Mouse (Mus musculus) liver, embryonic 14.5 days (tissue): ENCODE data around the gene Dtx3l. TPM values are rescaled to one million over a fixed set of nuclear protein-coding genes. Genes with fewer than 3 reads are reported as not detected.
"Not testable (repeated sequence)": the region's sequence is repeated elsewhere in the genome, so short reads cannot be mapped to it uniquely, and the experiment has no call there.

Source experiments
- ATAC-seq: fragments of 200-750 bp; cut with Nextera tagmentation; 2 replicates; pipeline ENCODE4 v1.8.0; 2017; ENCODE audit warnings: moderate number of reproducible peaks, mild to moderate bottlenecking, moderate library complexity; ENCODE audit not compliant: insufficient read depth
- DNase-seq, 3 experiments: peaks; one replicate each; pipeline ENCODE4 v3.0.0-alpha.2; 2012 to 2013; ENCODE audit warnings: low read depth in 3 of 3, low spot score in 3 of 3
- H3K27ac ChIP-seq: fragments of 300-500 bp; sonication (generic); 2 replicates; pipeline ENCODE4 v1.5.1; 2014; ENCODE audit warnings: moderate library complexity, mild to moderate bottlenecking, control low read depth, inconsistent platforms
- H3K27me3 ChIP-seq: fragments of 300-500 bp; sonication (generic); 2 replicates; pipeline ENCODE4 v1.6.1; 2014; ENCODE audit warnings: mild to moderate bottlenecking, low read length, moderate library complexity; ENCODE audit not compliant: control insufficient read depth, insufficient read depth
- H3K36me3 ChIP-seq: fragments of 300-500 bp; sonication (generic); replicated peaks from 2 replicates; pipeline ENCODE4 v1.6.1; 2014; ENCODE audit warnings: low read depth; ENCODE audit not compliant: control insufficient read depth, insufficient read depth
- H3K4me1 ChIP-seq, 2 experiments: fragments of 200-500 bp in 1 of 2; fragments of 300-500 bp in 1 of 2; sonication (generic) in 1 of 2; replicated peaks; 2 replicates each; pipeline ENCODE4 v1.6.1; 2012 to 2014; ENCODE audit warnings: antibody characterized with exemption in 1 of 2, inconsistent platforms in 1 of 2, low read length in 1 of 2; ENCODE audit not compliant: control insufficient read depth in 2 of 2, insufficient read depth in 2 of 2
- H3K4me2 ChIP-seq: fragments of 300-500 bp; sonication (generic); 2 replicates; pipeline ENCODE4 v1.6.1; 2014; ENCODE audit warnings: low read depth, mild to moderate bottlenecking, control low read depth, moderate library complexity
- H3K4me3 ChIP-seq, 2 experiments: fragments of 200-500 bp in 1 of 2; fragments of 300-500 bp in 1 of 2; sonication (generic) in 1 of 2; 2 replicates each; pipeline ENCODE4 v1.5.1; 2012 to 2014; ENCODE audit warnings: low read depth in 2 of 2, low read length in 2 of 2, mild to moderate bottlenecking in 2 of 2, control low read depth in 1 of 2, inconsistent platforms in 1 of 2, moderate library complexity in 1 of 2; ENCODE audit not compliant: insufficient read depth in 1 of 2
- H3K9ac ChIP-seq: fragments of 300-500 bp; sonication (generic); replicated peaks from 2 replicates; pipeline ENCODE4 v1.6.1; 2014; ENCODE audit warnings: mild to moderate bottlenecking, control low read depth, moderate library complexity
- H3K9me3 ChIP-seq: fragments of 300-500 bp; sonication (generic); 2 replicates; pipeline ENCODE4 v1.6.1; 2016; ENCODE audit warnings: low read length, mixed read lengths; ENCODE audit not compliant: control insufficient read depth
- CTCF ChIP-seq: IDR thresholded peaks from 2 replicates; pipeline ENCODE4 v1.5.1; 2016; ENCODE audit warnings: antibody characterized with exemption, low read depth, control low read depth
- EP300 ChIP-seq: IDR thresholded peaks from 2 replicates; pipeline ENCODE4 v1.6.1; 2016; ENCODE audit warnings: antibody characterized with exemption, low read depth
- whole genome bisulfite sequencing: fragments of 180-500 bp; shearing (Covaris S2); extraction: QIAGEN DNeasy Blood & Tissue Kit; methylation state at CpG from one replicate; pipeline ENCODE4 v1.1.7; 2014; ENCODE audit not compliant: insufficient replicate concordance; 5-methylcytosine and 5-hydroxymethylcytosine counted together
- polyA plus RNA-seq, 2 experiments: library from polyadenylated mRNA; depleted of rRNA in 1 of 2; stranded (reverse) in 1 of 2; unstranded in 1 of 2; fragments of >200 nt; fragmentation: Nextera tagmentation in 1 of 2; extraction: Ambion mirVana in 1 of 2; gene quantifications; 2 replicates each; pipeline versions ENCODE4 v1.2.1 to v1.2.3; 2012 to 2014

The Dtx3l gene
- polyA plus RNA-seq, 2 experiments = 1.9 to 3.5 TPM

GRCm38 (mm10) chr16:35968149-35968548 is 29.2 kb upstream of the Dtx3l start:
- 57% methylated on average over 2 of the region's 2 CpGs for WGBS
- Histone ChIP-seq H3K27me3 (no peaks in the 10 kb centered on the region), H3K4me1 (no peaks in the 10 kb centered on the region; a peak in 1 of 4 replicates), H3K4me3 (no peak overlapping the region), H3K27ac (no peak overlapping the region), H3K9me3 (no peaks in the 10 kb centered on the region), H3K36me3 (no peaks in the 10 kb centered on the region), H3K4me2 (no peak overlapping the region), H3K9ac (no peak overlapping the region)
- DNase-seq = no peak
- TF ChIP-seq EP300 = no peak
- TF ChIP-seq CTCF = no peak
- ATAC-seq = no peak

GRCm38 (mm10) chr16:35967319-35967718 is 28.4 kb upstream of the Dtx3l start:
- 75% methylated on average over 4 of the region's 4 CpGs for WGBS
- Histone ChIP-seq H3K4me3 (no peak overlapping the region), H3K9me3 (no peaks in the 10 kb centered on the region), H3K27ac (no peak overlapping the region), H3K36me3 (no peaks in the 10 kb centered on the region), H3K4me2 (no peak overlapping the region), H3K27me3 (no peaks in the 10 kb centered on the region), H3K4me1 (no peaks in the 10 kb centered on the region; a peak in 1 of 4 replicates), H3K9ac (no peak overlapping the region)
- DNase-seq = no peak
- TF ChIP-seq CTCF (no peak), EP300 (no peak)
- no peak for ATAC-seq

GRCm38 (mm10) chr16:35966411-35967115 is 27.6 kb upstream of the Dtx3l start:
- no peak for ATAC-seq
- H3K4me2 ChIP-seq = no peak overlapping the region
- WGBS = 52% methylated on average over 5 of the region's 5 CpGs

GRCm38 (mm10) chr16:35965991-35966390 is 27.0 kb upstream of the Dtx3l start:
- H3K4me3 ChIP-seq, H3K9me3 ChIP-seq, H3K27me3 ChIP-seq, H3K9ac ChIP-seq, ATAC-seq, DNase-seq, H3K36me3 ChIP-seq, H3K27ac ChIP-seq, H3K4me2 ChIP-seq, H3K4me1 ChIP-seq: not testable (repeated sequence)
- 63% methylated on average over 3 of the region's 4 CpGs for WGBS

More at GRCm38 (mm10) chr16:35966411-35967115, 27.6 kb upstream of the Dtx3l start:
- no peaks in the 10 kb centered on the region for H3K27me3 ChIP-seq
- no peaks in the 10 kb centered on the region for H3K9me3 ChIP-seq
- H3K4me1 ChIP-seq = no peaks in the 10 kb centered on the region; a peak in 1 of 4 replicates
- no peak overlapping the region for H3K4me3 ChIP-seq
- H3K27ac ChIP-seq = no peak overlapping the region
- TF ChIP-seq CTCF = no peak
- TF ChIP-seq EP300 = no peak
- no peaks in the 10 kb centered on the region for H3K36me3 ChIP-seq
- no peak for DNase-seq
- no peak overlapping the region for H3K9ac ChIP-seq

- ATAC-seq (no peak), DNase-seq (no peak)
- H3K9ac ChIP-seq = no peak overlapping the region
- H3K4me3 ChIP-seq = no peak overlapping the region
- H3K4me1 ChIP-seq = no peaks in the 10 kb centered on the region
- WGBS = 69% methylated on average over 5 of the region's 5 CpGs
- H3K27ac ChIP-seq = no peak overlapping the region
- H3K4me2 ChIP-seq = no peak overlapping the region
- no peaks in the 10 kb centered on the region for H3K36me3 ChIP-seq
- TF ChIP-seq CTCF (no peak), EP300 (no peak)
- no peaks in the 10 kb centered on the region for H3K27me3 ChIP-seq
- no peaks in the 10 kb centered on the region for H3K9me3 ChIP-seq
These were observed 13.7 kb upstream of the Dtx3l start for GRCm38 (mm10) chr16:35952628-35953130.
